Mouse (Mus musculus) MEL (cell line): ENCODE data around the gene Lcor. TPM values are rescaled to one million over a fixed set of nuclear protein-coding genes. Genes with fewer than 3 reads are reported as not detected.

Experiments
- DNase-seq: peaks from one replicate; pipeline ENCODE4 v3.0.0; 2011; ENCODE audit warnings: low read depth, low spot score
- H3K27ac ChIP-seq: 2 replicates; pipeline ENCODE4 v1.5.1; 2012; ENCODE audit warnings: low read depth, mild to moderate bottlenecking, control low read depth, low read length, moderate library complexity; ENCODE audit not compliant: control insufficient read depth
- H3K27me3 ChIP-seq, 2 experiments: fragments of 150-350 bp in 1 of 2; sonication (generic) in 1 of 2; 2 replicates each; pipeline ENCODE4 v1.6.1; 2012; ENCODE audit warnings: low read length in 2 of 2, mild to moderate bottlenecking in 2 of 2, improper control_type of control experiment in 1 of 2, moderate library complexity in 1 of 2; ENCODE audit not compliant: insufficient read depth in 2 of 2, control insufficient read depth in 1 of 2
- H3K36me3 ChIP-seq, 2 experiments: 2 replicates each; pipeline ENCODE4 v1.6.1; 2012 to 2014; ENCODE audit warnings: low read length in 2 of 2, improper control_type of control experiment in 1 of 2, inconsistent platforms in 1 of 2, mild to moderate bottlenecking in 1 of 2; ENCODE audit not compliant: insufficient read depth in 2 of 2, control insufficient read depth in 1 of 2
- H3K4me1 ChIP-seq, 2 experiments: fragments of 150-350 bp in 1 of 2; sonication (generic) in 1 of 2; 2 replicates each; pipeline ENCODE4 v1.6.1; 2012; ENCODE audit warnings: low read length in 2 of 2, improper control_type of control experiment in 1 of 2, mild to moderate bottlenecking in 1 of 2; ENCODE audit not compliant: insufficient read depth in 2 of 2, control insufficient read depth in 1 of 2
- H3K4me3 ChIP-seq, 2 experiments: fragments of 150-350 bp in 1 of 2; sonication (generic) in 1 of 2; 2 replicates each; pipeline ENCODE4 v1.5.1; 2012; ENCODE audit warnings: low read depth in 2 of 2, low read length in 2 of 2, mild to moderate bottlenecking in 2 of 2, moderate library complexity in 2 of 2, control low read depth in 1 of 2, improper control_type of control experiment in 1 of 2; ENCODE audit not compliant: control insufficient read depth in 1 of 2, insufficient read depth in 1 of 2
- H3K79me2 ChIP-seq: 2 replicates; pipeline ENCODE4 v1.6.1; 2012; ENCODE audit warnings: mild to moderate bottlenecking, low read length, moderate library complexity; ENCODE audit not compliant: control insufficient read depth, poor library complexity, insufficient read depth
- H3K9ac ChIP-seq: 2 replicates; pipeline ENCODE4 v1.6.1; 2012; ENCODE audit warnings: low read depth, mild to moderate bottlenecking, control low read depth, low read length, moderate library complexity; ENCODE audit not compliant: control insufficient read depth, poor library complexity, severe bottlenecking
- H3K9me3 ChIP-seq: fragments of 150-350 bp; sonication (generic); replicated peaks from 2 replicates; pipeline ENCODE4 v1.6.1; 2012; ENCODE audit warnings: mild to moderate bottlenecking, low read length, improper control_type of control experiment, moderate library complexity; ENCODE audit not compliant: insufficient read depth
- BHLHE40 ChIP-seq: IDR thresholded peaks from 2 replicates; pipeline ENCODE4 v1.6.1; 2012; ENCODE audit warnings: low read depth, mild to moderate bottlenecking, inconsistent platforms, low read length, improper control_type of control experiment, borderline replicate concordance
- CHD1 ChIP-seq: IDR thresholded peaks from 2 replicates; pipeline ENCODE4 v1.6.1; 2012; ENCODE audit warnings: low read depth, mild to moderate bottlenecking, inconsistent platforms, low read length, improper control_type of control experiment
- CTCF ChIP-seq, 3 experiments: IDR thresholded peaks in 2 of 3; conservative IDR thresholded peaks in 1 of 3; 2 replicates each; pipeline ENCODE4 v1.5.1; 2011 to 2012; ENCODE audit warnings: low read length in 3 of 3, low read depth in 2 of 3, mild to moderate bottlenecking in 2 of 3, improper control_type of control experiment in 1 of 3, inconsistent platforms in 1 of 3, mixed read lengths in 1 of 3, moderate library complexity in 1 of 3; ENCODE audit not compliant: control insufficient read depth in 1 of 3, insufficient read depth in 1 of 3, poor library complexity in 1 of 3, severe bottlenecking in 1 of 3
- E2F4 ChIP-seq: IDR thresholded peaks from 2 replicates; pipeline ENCODE4 v1.6.1; 2011; ENCODE audit warnings: low read depth, low read length, improper control_type of control experiment, borderline replicate concordance
- ELF1 ChIP-seq: IDR thresholded peaks from 2 replicates; pipeline ENCODE4 v1.6.1; 2014; ENCODE audit warnings: low read depth, mild to moderate bottlenecking, inconsistent platforms, low read length, improper control_type of control experiment, moderate library complexity
- EP300 ChIP-seq, 2 experiments: IDR thresholded peaks; 2 replicates each; pipeline ENCODE4 v1.6.1; 2011; ENCODE audit warnings: improper control_type of control experiment in 2 of 2, low read length in 2 of 2, low read depth in 1 of 2, mild to moderate bottlenecking in 1 of 2
- ETS1 ChIP-seq: IDR thresholded peaks from 2 replicates; pipeline ENCODE4 v1.6.1; 2012; ENCODE audit warnings: low read depth, mild to moderate bottlenecking, inconsistent platforms, low read length, improper control_type of control experiment, moderate library complexity
- GABPA ChIP-seq: IDR thresholded peaks from 2 replicates; pipeline ENCODE4 v1.6.1; 2012; ENCODE audit warnings: low read depth, mild to moderate bottlenecking, inconsistent platforms, low read length, improper control_type of control experiment, moderate library complexity
- GATA1 ChIP-seq: IDR thresholded peaks from 2 replicates; pipeline ENCODE4 v1.6.1; 2011; ENCODE audit warnings: low read depth, low read length, improper control_type of control experiment
- HCFC1 ChIP-seq: IDR thresholded peaks from 2 replicates; pipeline ENCODE4 v1.6.1; 2012; ENCODE audit warnings: low read depth, mild to moderate bottlenecking, inconsistent platforms, low read length, improper control_type of control experiment, moderate library complexity
- KAT2A ChIP-seq: conservative IDR thresholded peaks from 2 replicates; pipeline ENCODE4 v1.6.1; 2012; ENCODE audit warnings: low read depth, low read length, improper control_type of control experiment, inconsistent platforms
- MAX ChIP-seq: IDR thresholded peaks from 2 replicates; pipeline ENCODE4 v1.6.1; 2011; ENCODE audit warnings: low read length, improper control_type of control experiment
- MEF2A ChIP-seq: IDR thresholded peaks from 2 replicates; pipeline ENCODE4 v1.6.1; 2014; ENCODE audit warnings: low read depth, mild to moderate bottlenecking, inconsistent platforms, low read length, improper control_type of control experiment; ENCODE audit not compliant: poor library complexity, insufficient replicate concordance, severe bottlenecking; ENCODE audit errors: extremely low read depth
- MXI1 ChIP-seq: IDR thresholded peaks from 2 replicates; pipeline ENCODE4 v1.6.1; 2011; ENCODE audit warnings: mild to moderate bottlenecking, low read depth, low read length, improper control_type of control experiment
- MYC ChIP-seq: IDR thresholded peaks from 2 replicates; pipeline ENCODE4 v1.6.1; 2011; ENCODE audit warnings: low read depth, mild to moderate bottlenecking, low read length, improper control_type of control experiment, moderate library complexity
- POLR2A ChIP-seq, 2 experiments: IDR thresholded peaks; 2 replicates each; pipeline ENCODE4 v1.6.1; 2011 to 2012; ENCODE audit warnings: low read length in 2 of 2, mild to moderate bottlenecking in 2 of 2, control low read depth in 1 of 2, improper control_type of control experiment in 1 of 2, low read depth in 1 of 2, moderate library complexity in 1 of 2; ENCODE audit not compliant: control insufficient read depth in 1 of 2, insufficient read depth in 1 of 2, poor library complexity in 1 of 2
- POLR2AphosphoS2 ChIP-seq: IDR thresholded peaks from 2 replicates; pipeline ENCODE4 v1.6.1; 2011; ENCODE audit warnings: low read length, improper control_type of control experiment
- POLR2AphosphoS5 ChIP-seq: IDR thresholded peaks from 2 replicates; pipeline ENCODE4 v1.6.1; 2012; ENCODE audit warnings: low read depth, borderline replicate concordance, mild to moderate bottlenecking, inconsistent platforms, low read length, moderate library complexity, mixed read lengths
- RCOR1 ChIP-seq: IDR thresholded peaks from 2 replicates; pipeline ENCODE4 v1.6.1; 2012; ENCODE audit warnings: low read depth, mild to moderate bottlenecking, inconsistent platforms, low read length, improper control_type of control experiment
- SIN3A ChIP-seq: IDR thresholded peaks from 2 replicates; pipeline ENCODE4 v1.6.1; 2012; ENCODE audit warnings: low read length, improper control_type of control experiment, inconsistent platforms
- TAL1 ChIP-seq: IDR thresholded peaks from 2 replicates; pipeline ENCODE4 v1.6.1; 2012; ENCODE audit warnings: mild to moderate bottlenecking, inconsistent platforms, low read length, moderate library complexity, mixed read lengths
- TCF12 ChIP-seq: IDR thresholded peaks from 2 replicates; pipeline ENCODE4 v1.6.1; 2014; ENCODE audit warnings: low read depth, mild to moderate bottlenecking, inconsistent platforms, low read length, improper control_type of control experiment, moderate library complexity
- ZC3H11A ChIP-seq: IDR thresholded peaks from 2 replicates; pipeline ENCODE4 v1.6.1; 2012; ENCODE audit warnings: low read depth, mild to moderate bottlenecking, inconsistent platforms, low read length, improper control_type of control experiment
- ZKSCAN1 ChIP-seq: IDR thresholded peaks from 2 replicates; pipeline ENCODE4 v1.6.1; 2012; ENCODE audit warnings: low read depth, mild to moderate bottlenecking, inconsistent platforms, low read length, improper control_type of control experiment, moderate library complexity
- ZNF384 ChIP-seq: IDR thresholded peaks from 2 replicates; pipeline ENCODE4 v1.6.1; 2012; ENCODE audit warnings: low read depth, mild to moderate bottlenecking, inconsistent platforms, low read length, improper control_type of control experiment
- polyA plus RNA-seq, 2 experiments: library from polyadenylated mRNA; stranded (reverse) in 1 of 2; unstranded in 1 of 2; fragments of >175 nt in 1 of 2; fragments of >200 nt in 1 of 2; gene quantifications; 2 replicates each; pipeline versions ENCODE4 v1.2.1 to v1.2.4; 2012; ENCODE audit warnings: low replicate concordance in 2 of 2, low read depth in 1 of 2; ENCODE audit not compliant: insufficient read length in 2 of 2, insufficient read depth in 1 of 2, missing spikeins in 1 of 2
- total RNA-seq: library from RNA; depleted of rRNA; stranded (reverse); fragments of 300-350 nt; gene quantifications from 2 replicates; pipeline ENCODE4 v1.2.3, GENCODE M21; 2012

Lcor gene
- total and polyA plus RNA-seq, 3 experiments = 8.1 to 8.7 TPM; not detected in 1

DNA sequence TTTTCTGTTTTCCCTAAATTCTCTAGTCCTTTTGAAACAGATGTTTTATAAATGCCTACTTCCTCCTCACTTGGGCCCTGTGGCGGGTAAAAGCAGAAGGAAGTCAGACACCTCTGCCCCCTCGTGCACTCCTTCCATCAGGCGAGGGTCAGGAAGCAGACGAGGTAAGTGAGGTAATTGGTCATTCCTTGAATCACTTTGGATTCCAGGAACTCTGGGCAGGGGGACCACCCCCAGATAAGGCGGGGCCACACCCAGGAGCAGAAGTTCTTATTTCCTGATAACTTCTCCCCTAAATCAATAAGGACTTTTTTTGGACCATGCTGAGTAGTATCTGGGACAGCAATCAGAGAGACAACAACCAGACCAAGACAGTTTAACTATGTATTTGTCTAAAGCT, 36.7 kb upstream of the Lcor start:
- Histone ChIP-seq H3K27me3 (no peaks in the 10 kb centered on the region), H3K9ac (peak overlapping the region; percentile 54), H3K79me2 (no peaks in the 10 kb centered on the region; the same call in 1 of the 2 replicates), H3K4me1 (peaks cover 5 to 18% of the 10 kb centered on the region in 2 experiments; a peak in 3 of 4 replicates), H3K4me3 (peak overlapping the region in 1 of 2 experiments; percentile 12; a peak in 1 of 4 replicates), H3K36me3 (peaks cover 0 to 18% of the 10 kb centered on the region in 2 experiments; a peak in 2 of 4 replicates), H3K27ac (peak overlapping the region; percentile 66), H3K9me3 (no peaks in the 10 kb centered on the region)
- TF ChIP-seq GABPA (no peak), HCFC1 (0 out of 2 replicates have a peak, but pooled peaks have one; percentile 17), MYC (peak; percentile 81), BHLHE40 (0 out of 2 replicates have a peak, but pooled peaks have one; percentile 2), ZNF384 (no peak), GATA1 (peak; percentile 57), MAX (peak; percentile 91), ETS1 (peak; percentile 56; the same call in 1 of the 2 replicates), ELF1 (peak; percentile 37; the same call in 1 of the 2 replicates), EP300 (IDR thresholded peaks at IDR 0.05; ENCODE audit: low read depth in 1 of 2, low read length in 2 of 2) (peak; percentile 39 to 52; a peak in 3 of 4 replicates), MXI1 (no peak; the same call in 1 of the 2 replicates), E2F4 (peak; percentile 72), RCOR1 (peak; percentile 42), POLR2AphosphoS2 (no peak), TAL1 (no peak)
- DNase-seq = peak; percentile 82

DNA sequence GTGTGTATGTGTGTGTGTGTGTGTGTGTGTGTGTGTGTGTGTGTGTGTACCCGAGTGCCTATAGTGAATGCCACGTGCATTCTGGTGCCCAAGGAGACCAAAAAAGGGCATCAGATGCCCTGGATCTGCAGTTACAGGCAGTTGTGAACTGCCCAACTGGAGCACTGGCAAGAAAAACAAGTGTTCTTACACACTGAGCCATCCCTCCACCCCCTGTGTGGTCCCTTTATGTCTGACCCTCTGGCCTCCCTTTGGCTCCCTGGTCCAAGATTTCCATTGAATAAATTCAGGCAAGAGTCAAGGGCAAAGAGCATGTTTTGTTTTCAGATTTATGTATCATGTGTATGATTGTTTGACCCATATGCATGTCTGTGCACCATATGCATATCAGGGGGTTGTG, 35.3 kb upstream of the Lcor start:
- Histone ChIP-seq H3K9me3 (no peaks in the 10 kb centered on the region), H3K4me3 (no peak overlapping the region), H3K36me3 (peaks cover 0 to 18% of the 10 kb centered on the region in 2 experiments; a peak in 2 of 4 replicates), H3K4me1 (peaks cover 8 to 23% of the 10 kb centered on the region in 2 experiments; a peak in 3 of 4 replicates), H3K27me3 (no peaks in the 10 kb centered on the region), H3K27ac (no peak overlapping the region), H3K9ac (no peak overlapping the region), H3K79me2 (no peaks in the 10 kb centered on the region; the same call in 1 of the 2 replicates)
- DNase-seq = no peak
- TF ChIP-seq POLR2AphosphoS5 (no peak), BHLHE40 (no peak), KAT2A (no peak), GABPA (no peak), CHD1 (no peak), MYC (no peak), MXI1 (no peak), POLR2A (IDR thresholded peaks at IDR 0.05; ENCODE audit: control insufficient read depth in 1 of 2, insufficient read depth in 1 of 2, low read depth in 1 of 2, low read length in 2 of 2, poor library complexity in 1 of 2) (no peak), EP300 (IDR thresholded peaks at IDR 0.05; ENCODE audit: low read depth in 1 of 2, low read length in 2 of 2) (no peak), SIN3A (no peak), MEF2A (no peak), CTCF (IDR thresholded peaks at IDR 0.05 in 2 of 3, conservative IDR thresholded peaks at IDR 0.05 in 1 of 3; ENCODE audit: control insufficient read depth in 1 of 3, insufficient read depth in 1 of 3, low read depth in 2 of 3, low read length in 3 of 3, poor library complexity in 1 of 3, severe bottlenecking in 1 of 3) (no peak), TCF12 (no peak), ZC3H11A (no peak), ZKSCAN1 (no peak), POLR2AphosphoS2 (no peak), GATA1 (no peak)
